Mouse (Mus musculus) monocyte, adult 5-6 weeks (primary cell): ENCODE results near the gene Sidt1. TPM values are rescaled to one million over a fixed set of nuclear protein-coding genes. Genes with fewer than 3 reads are reported as not detected.

Source experiments
- ATAC-seq: fragments of 153-309, 156-312 bp; replicated peaks from 2 replicates; pipeline ENCODE4 v1.8.0; 2017; ENCODE audit warnings: mild to moderate bottlenecking; ENCODE audit not compliant: low TSS enrichment, insufficient number of reproducible peaks, severe bottlenecking, poor library complexity, low FRiP score
- total RNA-seq: library from RNA; stranded (forward); fragments of 200-1000, 200-491, 200-594 nt; gene quantifications from 3 replicates; pipeline ENCODE4 v1.2.3, GENCODE M21; 2017

Gene Sidt1
- total RNA-seq, 1 experiment from 2014 or later, result 4.0 TPM

- no peak for ATAC-seq
These were observed 68.1 kb downstream of the Sidt1 start for GRCm38 (mm10) chr16:44264916-44265315.

- ATAC-seq, result no peak
These were observed 75.5 kb downstream of the Sidt1 start for GRCm38 (mm10) chr16:44257476-44257875.

- no peak for ATAC-seq
These were observed 78.3 kb downstream of the Sidt1 start for GRCm38 (mm10) chr16:44254698-44255097.

GRCm38 (mm10) chr16:44253797-44254634 lies 79.0 kb downstream of the Sidt1 start:
- ATAC-seq, result no peak

- no peak for ATAC-seq
These were observed 80.3 kb downstream of the Sidt1 start for GRCm38 (mm10) chr16:44252735-44253134.

GRCm38 (mm10) chr16:44249985-44250384 lies 83.0 kb downstream of the Sidt1 start:
- ATAC-seq, result no peak

- no peak for ATAC-seq
These were observed 89.7 kb downstream of the Sidt1 start for GRCm38 (mm10) chr16:44243323-44243722.

- peak; percentile 86 for ATAC-seq
These were observed 90.4 kb downstream of the Sidt1 start for GRCm38 (mm10) chr16:44242633-44243032.

- ATAC-seq, result no peak
These were observed 92.6 kb downstream of the Sidt1 start for GRCm38 (mm10) chr16:44240406-44240805.

- ATAC-seq, result no peak
These were observed 94.1 kb downstream of the Sidt1 start for GRCm38 (mm10) chr16:44238835-44239263.

GRCm38 (mm10) chr16:44237836-44238235 lies 95.2 kb downstream of the Sidt1 start:
- no peak for ATAC-seq

GRCm38 (mm10) chr16:44233019-44233418 lies 100.0 kb downstream of the Sidt1 start:
- no peak for ATAC-seq

GRCm38 (mm10) chr16:44226706-44227291 lies 106.2 kb downstream of the Sidt1 start:
- ATAC-seq, result no peak

GRCm38 (mm10) chr16:44221463-44221862 lies 111.5 kb downstream of the Sidt1 start:
- no peak for ATAC-seq

GRCm38 (mm10) chr16:44216417-44216816 lies 116.6 kb downstream of the Sidt1 start:
- no peak for ATAC-seq

GRCm38 (mm10) chr16:44215513-44215912 lies 117.5 kb downstream of the Sidt1 start:
- no peak for ATAC-seq

GRCm38 (mm10) chr16:44212703-44213102 lies 120.3 kb downstream of the Sidt1 start:
- ATAC-seq, result no peak

GRCm38 (mm10) chr16:44211054-44211414 lies 122.0 kb downstream of the Sidt1 start:
- ATAC-seq, result no peak

- no peak for ATAC-seq
These were observed 122.6 kb downstream of the Sidt1 start for GRCm38 (mm10) chr16:44210156-44211053.
